Mouse (Mus musculus) mesoderm, embryonic 11.5 days (tissue): Measurements from ENCODE around the gene Clcn1.
A peak's percentile ranks its signal among the peaks of the same experiment; 100 is the strongest.

ENCODE experiments used
- DNase-seq: peaks from one replicate; pipeline ENCODE4 v3.0.0-alpha.2; 2012; ENCODE audit warnings: low read depth, low spot score

Gene Clcn1

DNA sequence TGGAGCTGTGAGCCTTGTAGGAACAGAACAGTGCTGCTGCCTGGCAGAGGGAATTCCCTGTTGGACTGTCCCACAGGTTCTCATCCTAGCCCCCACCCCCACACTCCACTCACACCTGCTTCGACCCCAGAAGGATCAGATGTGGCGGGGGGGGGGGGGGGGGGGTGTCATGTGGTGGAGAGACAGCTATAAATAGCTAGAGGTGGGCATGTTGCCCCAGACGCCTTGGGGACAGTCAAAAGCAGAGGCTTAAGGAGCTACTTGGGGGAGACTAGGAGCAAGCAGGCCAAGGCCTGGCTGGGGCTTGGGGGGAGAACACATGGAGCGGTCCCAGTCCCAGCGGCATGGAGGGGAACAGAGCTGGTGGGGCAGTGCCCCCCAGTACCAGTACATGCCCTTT is at the start of gene Clcn1:
Gene Clcn1 (plus strand): TSS at position 238 of the 400 bp plus-strand sequence.
- DNase-seq = no peak

DNA sequence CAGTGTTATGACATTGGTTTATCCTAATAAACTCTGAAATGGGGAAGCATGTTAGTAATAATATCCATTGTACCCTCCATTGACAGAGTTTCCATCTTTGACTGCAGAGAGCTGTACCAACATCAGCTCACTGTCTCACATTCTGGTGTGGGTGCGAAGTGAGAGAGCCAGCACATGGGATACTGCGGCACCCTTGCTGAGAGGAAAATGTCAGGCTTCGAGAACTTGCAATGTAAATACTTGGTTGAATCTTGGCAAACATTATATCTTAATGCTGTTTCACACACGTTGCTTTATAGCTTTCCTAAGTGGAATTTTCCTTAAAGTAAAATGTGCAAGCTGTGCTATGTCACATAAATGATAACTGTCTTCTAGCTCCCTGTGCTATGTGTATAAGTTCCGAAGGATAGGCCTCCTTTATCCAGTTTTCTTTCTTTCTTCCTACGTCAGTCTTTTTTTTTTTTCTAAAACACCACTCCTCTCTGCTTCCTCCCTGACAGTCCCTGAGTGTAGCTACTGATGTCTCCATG is 49.1 kb upstream of the Clcn1 start:
- no peak for DNase-seq

GRCm38 (mm10) chr6:42241311-42242045 is 45.0 kb upstream of the Clcn1 start:
- DNase-seq = no peak

DNA sequence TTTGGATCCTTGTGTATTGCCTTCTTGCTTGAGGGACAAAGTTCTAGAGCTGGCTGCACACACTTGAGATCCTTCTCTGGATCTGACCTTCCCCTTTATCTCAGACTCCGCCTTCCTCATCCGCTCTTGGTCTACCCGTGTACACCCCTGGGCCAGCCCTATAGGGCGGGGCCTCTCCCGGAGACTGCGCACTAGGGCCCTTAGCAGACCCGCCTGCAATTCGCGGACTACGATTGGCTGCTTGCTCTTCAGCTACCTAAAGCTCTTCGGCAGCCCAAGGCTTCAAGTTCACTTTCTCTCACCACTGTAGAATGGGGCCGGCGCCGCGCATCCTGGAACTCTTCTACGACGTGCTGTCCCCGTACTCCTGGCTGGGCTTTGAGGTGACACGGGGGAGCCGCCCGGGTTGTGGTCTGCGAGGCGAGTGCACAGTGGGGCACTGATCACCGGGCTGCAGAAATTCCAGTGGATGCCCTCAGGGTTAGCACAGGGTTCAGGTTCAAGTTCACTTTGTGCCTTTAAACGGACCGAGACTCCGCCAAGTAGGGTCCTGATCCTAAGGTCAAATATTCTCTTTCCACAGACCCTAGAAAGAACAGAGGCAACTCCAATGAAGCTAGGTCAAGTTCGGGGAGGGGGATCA is 40.7 kb upstream of the Clcn1 start, which contains the start of gene Gstk1:
Gene Gstk1 (plus strand): TSS at position 225 of the 643 bp plus-strand sequence.
- peak; percentile 88 for DNase-seq

- DNase-seq = peak; percentile 43
Measured at GRCm38 (mm10) chr6:42247173-42247572, 39.3 kb upstream of the Clcn1 start.

GRCm38 (mm10) chr6:42247981-42248380 is 38.5 kb upstream of the Clcn1 start:
- DNase-seq = no peak

DNA sequence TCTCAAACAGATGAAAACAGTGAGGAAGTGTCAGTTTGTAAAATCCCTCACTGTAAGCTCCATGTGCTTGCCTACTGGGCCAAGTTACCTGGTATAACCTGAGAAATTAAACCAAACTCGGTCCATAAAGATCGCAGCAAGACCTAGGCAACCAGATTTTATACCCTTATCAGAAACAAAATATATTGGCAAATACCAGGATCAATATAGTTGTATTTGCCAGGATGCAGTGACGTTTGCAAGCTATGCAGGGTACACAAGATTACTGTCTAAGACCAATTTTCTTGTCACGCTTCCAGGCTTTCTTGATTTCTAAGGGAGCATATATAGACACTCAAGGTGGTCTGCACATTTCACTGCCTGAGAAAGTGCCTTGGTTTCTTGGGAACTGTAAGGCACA is 34.7 kb upstream of the Clcn1 start:
- no peak for DNase-seq

- DNase-seq = no peak
Measured at GRCm38 (mm10) chr6:42253103-42253502, 33.4 kb upstream of the Clcn1 start.

DNA sequence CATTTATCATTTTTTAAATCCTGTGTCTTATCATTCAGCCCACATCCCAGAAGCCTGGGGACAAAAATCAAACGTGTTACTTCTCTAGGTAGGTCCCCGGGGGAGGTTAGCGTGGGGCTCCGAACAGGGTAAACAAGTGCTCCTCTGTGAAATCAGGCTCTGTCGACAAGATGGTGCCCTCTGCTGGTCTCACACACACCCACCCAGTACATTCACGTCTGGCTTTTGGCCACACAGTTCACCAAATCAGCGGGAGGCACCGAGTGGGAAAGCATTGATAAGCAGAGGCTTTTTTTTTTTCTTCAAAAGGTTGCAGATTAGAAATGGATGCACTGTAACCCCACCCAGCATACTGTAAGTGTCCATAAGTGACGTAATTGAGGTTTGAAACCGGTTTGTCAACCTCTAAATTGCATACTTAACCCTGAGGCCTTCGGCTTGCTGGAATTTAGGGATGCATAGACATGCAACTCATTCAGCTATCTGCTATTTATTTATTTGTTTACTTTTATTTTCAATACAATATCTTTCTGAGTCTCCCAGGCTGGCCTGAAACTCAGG is 29.1 kb upstream of the Clcn1 start:
- peak; percentile 59 for DNase-seq

DNA sequence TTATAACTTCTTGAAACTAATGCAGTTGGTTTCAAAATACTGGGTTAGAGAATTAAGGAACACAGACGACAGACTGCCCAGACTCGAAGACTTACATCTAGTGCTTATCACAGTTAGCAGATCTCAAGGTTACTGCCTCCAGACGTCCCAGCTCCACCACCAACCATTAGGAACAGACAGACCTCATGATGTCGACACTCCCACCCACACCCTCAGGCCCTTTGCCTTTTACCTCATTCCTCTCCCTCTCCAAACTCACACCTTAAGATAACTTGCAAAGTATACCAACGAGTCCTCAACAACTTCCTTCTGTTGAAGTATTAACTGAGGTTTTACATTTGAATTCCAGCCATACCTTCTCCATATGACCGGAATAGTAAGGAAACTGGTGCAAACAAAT is 26.1 kb upstream of the Clcn1 start:
- no peak for DNase-seq

GRCm38 (mm10) chr6:42261524-42262170 is 24.8 kb upstream of the Clcn1 start, which contains the start of gene Tmem139:
Gene Tmem139 (plus strand): TSS chr6:42261970.
- DNase-seq = no peak

GRCm38 (mm10) chr6:42264626-42265312 is 21.7 kb upstream of the Clcn1 start, which contains the start of gene Casp2:
Gene Casp2 (plus strand): TSS chr6:42264985.
- peak; percentile 99 for DNase-seq

GRCm38 (mm10) chr6:42265391-42266330 is 20.8 kb upstream of the Clcn1 start:
- DNase-seq = peak; percentile 23

GRCm38 (mm10) chr6:42270817-42271216 is 15.7 kb upstream of the Clcn1 start:
- DNase-seq = no peak

DNA sequence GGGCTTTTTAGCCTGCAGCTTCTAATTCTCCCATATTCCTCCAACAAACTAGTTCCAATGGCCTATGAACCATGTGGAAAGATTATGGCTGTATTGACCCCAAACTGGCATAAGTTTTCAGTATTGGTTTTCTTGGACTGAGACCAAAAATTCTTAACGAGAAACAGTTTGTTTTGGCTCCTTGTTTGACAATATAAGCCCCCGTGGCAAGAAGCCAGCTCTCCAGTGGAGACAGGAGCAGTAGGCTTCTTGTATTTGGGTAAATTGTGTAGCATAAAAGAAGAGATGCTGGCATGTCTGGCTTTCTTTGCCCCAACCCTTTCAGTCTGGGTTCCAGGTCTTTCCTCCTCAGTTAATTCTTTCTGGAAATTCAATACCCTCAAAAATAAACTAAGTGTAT is 10.3 kb upstream of the Clcn1 start:
- no peak for DNase-seq

DNA sequence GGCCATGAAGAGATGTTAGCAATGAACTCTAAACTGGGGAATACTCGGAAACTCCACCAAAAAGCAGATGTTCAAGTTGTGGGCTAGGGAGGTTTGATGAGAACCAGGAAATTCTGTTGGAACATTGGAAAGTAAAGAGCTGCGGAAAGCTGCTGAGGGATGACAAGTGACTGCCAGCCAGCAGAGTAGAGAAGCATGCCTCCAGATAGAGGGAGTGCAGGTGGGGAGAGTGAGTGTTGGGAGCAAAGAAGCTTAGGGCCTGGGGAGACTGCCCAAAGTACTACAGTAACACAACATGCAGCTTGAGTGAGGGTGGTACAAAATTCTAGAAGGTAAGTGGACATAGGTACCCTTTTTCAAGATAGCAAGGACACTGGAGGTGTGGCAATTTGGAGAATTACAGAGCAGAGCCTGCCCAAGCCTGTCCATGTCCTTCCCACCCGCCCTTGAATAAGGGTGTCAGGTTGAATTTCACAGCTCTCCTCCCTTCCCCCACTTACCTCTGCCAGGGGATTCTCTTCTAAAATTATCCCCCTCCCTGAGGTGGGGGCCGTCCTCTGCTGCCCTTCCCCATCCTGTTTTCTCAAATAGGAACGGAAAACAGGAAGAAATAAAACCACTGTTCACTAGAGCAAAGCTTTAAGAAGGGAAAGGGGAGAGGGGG is 3.5 kb upstream of the Clcn1 start:
- no peak for DNase-seq

DNA sequence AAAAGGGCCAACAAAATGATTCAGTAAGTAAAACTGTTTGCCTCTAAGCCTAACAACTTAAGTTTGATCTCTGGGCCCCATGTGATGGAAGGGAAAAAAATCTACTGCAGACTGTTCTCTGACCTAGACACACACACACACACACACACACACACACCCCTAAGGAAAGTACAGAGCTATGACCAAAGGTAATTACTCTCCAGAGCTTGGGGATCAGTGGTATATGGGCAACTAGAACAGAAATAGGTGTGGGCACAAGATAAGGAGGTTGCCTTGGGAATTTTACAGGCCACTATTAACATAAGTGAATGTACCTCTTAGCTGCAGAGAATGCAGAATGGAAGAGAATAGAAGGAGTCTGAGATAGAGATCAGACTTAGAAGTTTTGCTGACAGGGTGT is 1.1 kb downstream of the Clcn1 start:
- no peak for DNase-seq

- no peak for DNase-seq
Measured at GRCm38 (mm10) chr6:42293327-42293726, 6.8 kb downstream of the Clcn1 start.

DNA sequence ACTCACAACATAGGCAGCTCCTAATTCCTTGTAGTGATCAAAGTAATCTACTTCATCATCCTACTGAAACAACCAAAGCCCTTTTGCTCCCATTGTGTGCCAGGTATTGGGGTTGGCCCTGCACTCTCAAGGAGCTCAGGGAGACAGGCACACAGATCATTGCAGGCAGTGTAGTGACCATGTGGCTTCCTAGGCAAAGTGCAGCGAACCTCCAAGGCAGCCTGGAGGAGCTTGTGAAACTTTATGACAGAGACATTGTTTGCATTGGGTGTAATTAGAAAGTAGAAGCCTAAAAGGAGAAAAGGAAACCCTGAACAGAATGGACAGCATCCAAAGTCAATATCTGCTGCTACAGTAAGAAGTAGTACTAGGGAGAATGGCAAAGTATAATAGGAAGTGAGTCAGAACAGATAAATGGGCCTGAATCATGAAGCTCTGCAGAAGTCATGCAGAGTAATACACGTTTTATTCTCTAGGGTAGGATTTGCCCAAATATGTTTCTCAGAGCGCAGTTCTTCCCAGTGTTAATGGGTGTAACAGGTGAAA is 9.1 kb downstream of the Clcn1 start:
- DNase-seq = no peak
